Mouse (Mus musculus) ES-E14 (cell line): ENCODE measurements around the gene Gm44579. TPM values are rescaled to one million over a fixed set of nuclear protein-coding genes. Genes with fewer than 3 reads are reported as not detected.

ENCODE experiments used
- DNase-seq: peaks from one replicate; pipeline ENCODE4 v3.0.0-alpha.2; 2013; ENCODE audit warnings: low read depth, low spot score
- H3K27ac ChIP-seq: 2 replicates; pipeline ENCODE4 v1.5.1; 2012; ENCODE audit warnings: low read depth, mild to moderate bottlenecking, low read length, moderate library complexity, mixed read lengths; ENCODE audit not compliant: poor library complexity, insufficient read depth, severe bottlenecking
- H3K36me3 ChIP-seq: 2 replicates; pipeline ENCODE4 v1.6.1; 2012; ENCODE audit warnings: mild to moderate bottlenecking, low read length, moderate library complexity, mixed read lengths; ENCODE audit not compliant: control insufficient read depth, poor library complexity, insufficient read depth, severe bottlenecking
- H3K4me1 ChIP-seq, 2 experiments: fragments of 150-350 bp in 1 of 2; sonication (generic) in 1 of 2; 2 replicates each; pipeline ENCODE4 v1.6.1; 2012; ENCODE audit warnings: low read length in 2 of 2, mild to moderate bottlenecking in 1 of 2, mixed read lengths in 1 of 2; ENCODE audit not compliant: control insufficient read depth in 2 of 2, insufficient read depth in 2 of 2, poor library complexity in 1 of 2
- H3K4me3 ChIP-seq, 2 experiments: fragments of 150-350 bp in 1 of 2; sonication (generic) in 1 of 2; 2 replicates each; pipeline ENCODE4 v1.5.1; 2012; ENCODE audit warnings: low read length in 2 of 2, low read depth in 1 of 2, mild to moderate bottlenecking in 1 of 2, mixed read lengths in 1 of 2; ENCODE audit not compliant: insufficient read depth in 1 of 2, poor library complexity in 1 of 2, severe bottlenecking in 1 of 2
- H3K9ac ChIP-seq: 2 replicates; pipeline ENCODE4 v1.6.1; 2012; ENCODE audit warnings: low read depth, mild to moderate bottlenecking, low read length, mixed read lengths; ENCODE audit not compliant: poor library complexity, insufficient read depth, severe bottlenecking
- H3K9me3 ChIP-seq: fragments of 150-350 bp; sonication (generic); 2 replicates; pipeline ENCODE4 v1.6.1; 2012; ENCODE audit warnings: low read depth, mild to moderate bottlenecking, low read length; ENCODE audit not compliant: control insufficient read depth, insufficient read depth
- CHD2 ChIP-seq: IDR thresholded peaks from 2 replicates; pipeline ENCODE4 v1.6.1; 2014; ENCODE audit warnings: mild to moderate bottlenecking, low read depth, low read length, inconsistent platforms
- HCFC1 ChIP-seq: IDR thresholded peaks from 2 replicates; pipeline ENCODE4 v1.6.1; 2012; ENCODE audit warnings: low read length, inconsistent platforms, borderline replicate concordance; ENCODE audit not compliant: insufficient read depth
- MAFK ChIP-seq: IDR thresholded peaks from 2 replicates; pipeline ENCODE4 v1.6.1; 2014; ENCODE audit warnings: mild to moderate bottlenecking, low read depth, low read length, inconsistent platforms; ENCODE audit not compliant: insufficient read depth
- ZC3H11A ChIP-seq: IDR thresholded peaks from 2 replicates; pipeline ENCODE4 v1.6.1; 2012; ENCODE audit warnings: low read depth, mild to moderate bottlenecking, inconsistent platforms, low read length, borderline replicate concordance
- ZNF384 ChIP-seq: IDR thresholded peaks from 2 replicates; pipeline ENCODE4 v1.6.1; 2012; ENCODE audit warnings: low read depth, low read length, inconsistent platforms
- in situ Hi-C, 2 experiments: fragments of 600-800 bp; cut with MboI; formaldehyde crosslinking; loops; one replicate each; pipeline ENCODE4 v1.15.1; 2025; ENCODE audit warnings: low sequenced_read_pairs in 2 of 2, inconsistent platforms in 1 of 2; ENCODE audit not compliant: unreplicated experiment in 2 of 2
- total RNA-seq: library from RNA; depleted of rRNA; stranded (reverse); fragments of 300-350 nt; gene quantifications from 2 replicates; pipeline ENCODE4 v1.2.3, GENCODE M21; 2012

Gene Gm44579
- total RNA-seq, 1 experiment: not detected

DNA sequence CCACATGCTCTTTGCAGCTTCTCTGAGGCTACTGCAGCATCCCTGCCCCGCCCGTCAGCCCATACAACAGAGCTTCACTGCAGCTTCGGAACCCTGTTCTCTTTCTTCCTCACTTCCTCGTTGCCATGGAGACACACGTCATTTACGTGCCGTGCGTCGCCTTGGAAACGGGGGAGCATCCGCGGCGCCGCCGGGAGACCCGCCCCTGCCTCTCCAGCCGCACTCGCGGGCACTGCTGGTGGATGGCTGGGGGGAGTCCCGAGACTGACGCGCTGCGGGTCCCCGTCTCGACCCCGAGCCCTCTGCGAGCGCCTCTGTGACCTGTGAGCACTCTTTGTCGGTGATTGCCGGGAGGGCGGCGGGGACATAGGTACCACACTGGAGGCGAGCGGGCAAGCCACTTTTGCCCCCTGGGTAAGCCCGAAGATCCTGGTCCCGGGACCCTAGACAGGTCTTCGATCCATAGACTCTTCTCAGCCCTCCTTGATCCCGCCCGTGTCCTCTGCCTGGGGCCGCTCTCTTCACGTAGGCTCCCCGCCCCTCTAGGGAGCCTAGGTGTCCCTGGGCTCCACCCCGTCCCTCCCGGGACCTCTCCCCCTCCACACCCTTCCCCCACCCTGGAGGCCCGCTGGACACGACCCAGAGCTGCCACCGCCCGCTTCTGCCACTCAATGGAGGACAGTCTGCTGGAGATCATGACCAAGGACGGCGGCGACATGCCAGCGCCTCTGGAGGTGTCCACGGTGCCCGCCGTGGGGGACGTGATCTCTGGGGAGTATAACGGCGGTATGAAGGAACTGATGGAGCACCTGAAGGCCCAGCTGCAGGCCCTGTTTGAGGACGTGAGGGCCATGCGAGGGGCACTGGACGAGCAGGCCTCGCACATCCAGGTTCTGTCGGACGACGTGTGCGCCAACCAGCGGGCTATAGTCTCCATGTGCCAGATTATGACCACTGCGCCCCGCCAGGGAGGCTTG, 52.8 kb downstream of the Gm44579 start:
- in situ Hi-C loops: no loop called here
- H3K4me3 ChIP-seq: peak overlapping the region; percentile 46 to 57
- H3K27ac ChIP-seq: no peak overlapping the region
- no peaks in the 10 kb centered on the region for H3K9me3 ChIP-seq
- TF ChIP-seq CHD2: no peak
- no peak for TF ChIP-seq MAFK
- TF ChIP-seq ZNF384: no peak
- TF ChIP-seq ZC3H11A: no peak
- TF ChIP-seq HCFC1: no peak
- H3K4me1 ChIP-seq: peaks cover 0 to 6% of the 10 kb centered on the region in 2 experiments; a peak in 1 of 4 replicates
- no peaks in the 10 kb centered on the region for H3K36me3 ChIP-seq
- H3K9ac ChIP-seq: no peak overlapping the region
- peak; percentile 88 for DNase-seq

DNA sequence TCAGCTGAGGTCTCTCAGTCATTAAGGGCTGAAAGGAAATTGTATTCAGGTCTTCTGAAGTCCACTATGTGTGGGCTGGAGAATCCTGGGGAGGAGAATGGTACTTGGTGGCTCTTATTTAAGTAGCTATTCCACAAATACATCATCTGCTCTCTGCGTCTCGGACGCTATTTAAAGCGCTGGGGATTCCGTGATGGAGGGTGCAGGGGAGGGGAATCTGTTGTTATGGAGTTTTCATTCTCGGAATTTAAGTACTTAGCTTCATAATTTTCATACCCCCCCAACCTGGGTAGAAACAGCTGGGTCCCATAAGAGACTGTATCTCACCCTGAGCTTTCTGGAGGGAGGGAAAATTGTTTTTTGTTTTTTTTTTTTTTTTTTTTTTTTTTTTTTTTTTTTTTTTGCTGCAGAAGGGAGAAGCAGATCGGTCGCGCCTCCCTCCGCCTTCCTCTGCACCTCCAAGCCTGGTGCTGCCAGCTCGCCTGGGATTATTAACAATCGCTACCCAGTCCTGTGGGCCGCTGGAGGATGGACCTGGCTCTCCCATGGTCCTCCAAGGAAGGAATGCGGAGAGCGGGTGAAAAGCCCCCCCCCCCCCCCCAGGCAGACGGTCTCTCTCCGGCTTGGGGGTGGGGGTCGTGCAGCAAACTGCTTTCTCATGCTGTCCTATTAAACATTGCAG, 53.7 kb downstream of the Gm44579 start, which contains the start of gene Ccdc184:
Ccdc184 (plus strand) TSS at position 196 of the 682 bp plus-strand sequence.
- H3K27ac ChIP-seq: no peak within 1 kb of the TSS
- no peak for DNase-seq
- in situ Hi-C loops: no loop called here
- peak within 1 kb of the TSS; percentile 46 to 57 for H3K4me3 ChIP-seq
- H3K36me3 ChIP-seq: no peaks in the 10 kb centered on the region
- H3K9me3 ChIP-seq: no peaks in the 10 kb centered on the region
- TF ChIP-seq ZNF384 (no peak), ZC3H11A (no peak), MAFK (no peak), HCFC1 (no peak), CHD2 (no peak)
- no peak within 1 kb of the TSS for H3K9ac ChIP-seq
- peaks cover 0 to 6% of the 10 kb centered on the region in 2 experiments; a peak in 1 of 4 replicates for H3K4me1 ChIP-seq

DNA sequence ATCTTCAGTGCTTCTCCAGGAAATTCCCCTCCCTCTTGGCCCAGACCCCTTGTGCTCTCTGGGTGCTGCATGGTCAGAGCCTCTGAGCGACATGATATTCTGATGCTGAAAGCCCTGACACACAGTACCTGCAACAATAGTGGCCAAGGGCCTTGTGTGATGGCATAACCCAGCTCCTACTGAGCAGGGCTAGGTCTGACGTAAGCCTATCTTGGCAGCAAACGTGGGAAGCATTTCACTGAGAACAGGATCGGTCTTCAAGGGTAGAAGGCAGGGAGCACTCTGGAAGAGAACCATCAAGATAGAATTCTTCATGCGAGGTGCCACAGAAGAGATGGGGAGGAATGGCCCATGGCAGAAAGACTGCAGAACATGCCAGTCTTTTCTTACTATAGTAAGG, 55.3 kb downstream of the Gm44579 start, which contains the start of gene Asb8:
Asb8 (minus strand) TSS at position 101 of the 400 bp plus-strand sequence.
- no peaks in the 10 kb centered on the region for H3K36me3 ChIP-seq
- H3K4me1 ChIP-seq: peaks cover 0 to 13% of the 10 kb centered on the region in 2 experiments; a peak in 2 of 4 replicates
- in situ Hi-C loops: no loop called here
- H3K27ac ChIP-seq: no peak within 1 kb of the TSS
- TF ChIP-seq ZC3H11A: no peak
- no peak for TF ChIP-seq MAFK
- no peak for TF ChIP-seq HCFC1
- no peak for TF ChIP-seq CHD2
- no peak for TF ChIP-seq ZNF384
- no peak within 1 kb of the TSS for H3K9ac ChIP-seq
- no peak within 1 kb of the TSS for H3K4me3 ChIP-seq
- no peak for DNase-seq
- no peaks in the 10 kb centered on the region for H3K9me3 ChIP-seq

DNA sequence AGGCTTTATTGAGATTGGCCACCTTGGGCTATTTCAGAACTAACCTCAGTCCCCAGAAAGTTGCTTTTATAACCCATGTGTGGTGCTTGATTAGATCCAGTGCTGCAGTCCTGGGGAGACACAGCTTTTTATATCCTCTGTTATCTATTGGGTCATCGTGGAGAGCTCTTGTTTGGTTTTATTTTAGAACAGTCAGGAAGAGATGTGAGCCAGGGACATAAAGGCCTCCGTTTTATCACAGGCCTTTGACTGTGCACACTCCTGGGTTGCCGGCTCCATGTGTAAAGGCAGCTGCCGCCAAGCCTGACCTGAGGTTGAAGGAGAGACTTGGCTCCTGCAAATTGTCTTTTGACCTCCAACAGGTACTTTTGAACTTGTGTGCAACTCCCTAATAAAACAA, 58.2 kb downstream of the Gm44579 start:
- Histone ChIP-seq H3K4me3 (no peak overlapping the region), H3K36me3 (no peaks in the 10 kb centered on the region), H3K9ac (no peak overlapping the region), H3K9me3 (no peaks in the 10 kb centered on the region), H3K4me1 (peaks cover 0 to 8% of the 10 kb centered on the region in 2 experiments; a peak in 2 of 4 replicates), H3K27ac (no peak overlapping the region)
- TF ChIP-seq CHD2 (no peak), ZC3H11A (no peak)
- DNase-seq: no peak
- in situ Hi-C loops: no loop called here
